Mouse (Mus musculus) cerebellum, postnatal 4 days (tissue): ENCODE results near the gene Afmid.
A peak's percentile ranks its signal among the peaks of the same experiment; 100 is the strongest.
"Not testable (repeated sequence)": the region's sequence is repeated elsewhere in the genome, so short reads cannot be mapped to it uniquely, and the experiment has no call there.

Experiments
- DNase-seq, 2 experiments: peaks; one replicate each; pipeline ENCODE4 v3.0.0; 2022; ENCODE audit warnings: low spot score in 2 of 2, mixed read lengths in 1 of 2

Afmid gene

DNA sequence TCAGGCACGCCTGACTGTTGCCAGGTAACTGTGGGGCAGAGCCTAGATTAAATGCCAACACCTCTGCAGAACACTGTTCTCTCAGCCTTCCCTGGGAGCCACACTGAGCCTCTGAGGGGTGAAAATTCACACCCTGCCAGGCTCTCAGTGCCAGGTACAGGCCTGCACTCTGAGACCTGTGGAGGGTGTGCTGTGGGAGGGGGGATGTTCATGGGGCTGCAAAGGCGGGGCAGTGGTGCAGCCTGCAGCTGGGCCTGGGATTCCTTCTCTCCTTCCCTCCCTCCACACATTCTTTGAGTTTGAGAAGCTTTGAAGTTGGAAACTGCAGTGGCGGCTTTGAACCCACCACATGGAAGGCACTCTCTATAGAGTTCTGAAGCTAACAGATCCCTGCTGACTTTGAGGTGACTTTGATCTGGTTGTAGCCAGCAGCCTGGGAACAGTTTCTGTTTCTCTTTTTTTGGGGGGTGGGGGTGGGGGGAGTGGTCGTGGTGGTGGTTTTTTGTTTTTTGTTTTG, 31.6 kb upstream of the Afmid start:
- DNase-seq: no peak

DNA sequence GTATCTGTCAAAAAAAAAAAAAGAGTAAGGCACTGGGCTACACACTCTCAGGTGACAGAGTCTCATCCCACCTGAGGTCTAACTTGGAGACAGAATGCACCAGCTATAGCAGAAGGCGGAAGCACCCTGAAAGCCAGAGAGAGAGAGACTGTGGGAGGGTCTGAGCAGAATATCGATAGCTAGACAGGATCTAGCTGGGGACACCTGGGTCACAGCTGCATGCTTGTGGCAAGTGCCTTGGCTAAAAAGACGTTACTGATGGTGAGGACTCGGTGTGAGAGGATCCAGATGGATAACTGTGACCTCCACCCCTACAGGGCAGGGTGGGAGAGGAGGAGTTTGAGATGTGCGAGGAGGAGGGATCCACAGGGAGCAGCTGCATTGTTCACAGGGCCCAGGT, 28.8 kb upstream of the Afmid start:
- DNase-seq: no peak

DNA sequence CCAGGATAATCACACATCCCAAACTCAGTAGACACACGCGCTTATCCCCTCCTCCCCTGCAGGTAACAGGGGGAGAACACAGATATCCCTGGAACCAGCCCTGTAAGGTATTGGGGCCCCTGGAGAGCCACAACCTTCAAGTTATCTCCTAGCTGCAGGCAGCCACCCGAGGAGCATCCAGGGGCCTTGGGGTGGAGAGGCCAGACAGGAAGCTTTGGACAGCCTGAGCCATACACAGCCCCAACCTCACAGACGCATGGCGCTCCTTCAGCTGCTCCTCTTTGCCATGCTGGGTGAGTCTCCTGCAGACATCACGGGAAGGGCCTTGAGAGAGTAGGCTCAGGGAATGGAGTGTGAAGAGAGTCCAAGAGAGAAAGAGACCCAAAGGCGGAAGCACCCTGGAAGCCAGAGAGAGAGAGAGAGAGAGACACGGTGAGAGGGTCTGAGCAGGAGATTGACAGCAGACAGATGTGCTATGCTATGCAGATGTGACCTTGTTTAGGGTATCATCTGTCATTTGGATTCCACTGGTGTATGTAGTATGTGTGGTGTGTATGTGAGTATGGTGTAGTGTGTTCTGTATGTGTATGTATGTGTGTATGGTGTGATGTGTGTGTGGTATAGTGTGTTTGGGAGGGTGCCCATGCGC, 28.1 kb upstream of the Afmid start, which contains the start of gene 6030468B19Rik:
TSS of gene 6030468B19Rik (plus strand) at position 150 of the 649 bp plus-strand sequence.
- no peak for DNase-seq

DNA sequence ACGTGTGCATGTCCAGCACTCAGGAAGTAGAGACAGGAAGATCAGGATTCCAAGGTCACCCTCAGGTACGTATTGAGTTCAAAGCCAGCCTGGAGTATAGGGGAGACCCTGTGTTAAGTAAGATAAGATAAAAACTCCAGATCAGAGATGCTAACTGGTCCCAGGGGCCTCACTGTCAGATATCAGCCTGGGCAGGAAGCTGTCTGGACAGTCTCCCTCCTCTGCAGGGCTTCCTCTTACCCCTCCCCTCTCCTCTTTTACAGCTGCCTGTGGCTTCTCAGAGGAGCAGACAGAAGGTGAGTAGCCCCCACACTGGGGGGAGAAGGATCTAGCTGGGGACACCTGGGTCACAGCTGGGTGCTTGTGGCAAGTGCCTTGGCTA, 27.6 kb upstream of the Afmid start:
- no peak for DNase-seq

DNA sequence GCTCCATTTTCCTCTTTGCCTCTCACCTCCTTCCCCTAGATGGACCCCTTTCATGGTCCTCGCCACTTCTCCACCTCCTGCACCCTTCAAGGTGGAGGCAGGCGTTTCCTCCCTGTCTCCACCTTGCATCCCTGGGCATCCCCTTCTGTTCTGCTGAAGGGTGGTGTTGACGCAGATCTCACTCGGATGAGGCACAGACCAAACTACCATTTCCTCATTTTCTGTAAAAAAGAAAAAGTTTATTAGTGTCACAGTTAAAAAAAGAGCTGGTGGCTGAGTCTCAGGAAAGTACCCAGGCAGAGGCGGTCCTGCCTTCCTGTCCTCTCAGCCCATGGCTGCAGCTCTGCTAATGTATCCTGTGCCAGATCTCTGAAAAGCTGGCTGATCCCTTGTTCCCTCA, 26.6 kb upstream of the Afmid start:
- DNase-seq: no peak

DNA sequence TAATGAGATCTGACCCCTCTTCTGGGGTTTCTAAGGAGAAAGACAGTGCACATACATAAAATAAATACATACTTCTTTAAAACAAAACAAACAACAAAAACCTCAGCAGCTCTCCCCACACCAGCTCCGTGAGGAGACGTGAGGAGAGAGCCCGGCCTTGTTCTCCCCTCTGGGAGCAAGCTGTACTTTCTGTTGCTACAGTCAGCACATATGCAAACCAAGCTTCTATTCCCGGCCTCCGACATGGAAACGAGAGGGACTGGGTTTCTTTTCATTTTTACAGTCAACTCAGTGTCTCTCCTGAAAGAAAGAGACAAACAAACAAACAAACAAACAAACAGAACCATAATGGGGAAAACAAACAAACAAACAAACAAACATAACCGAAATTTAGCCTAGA, 25.7 kb upstream of the Afmid start:
- no peak for DNase-seq

DNA sequence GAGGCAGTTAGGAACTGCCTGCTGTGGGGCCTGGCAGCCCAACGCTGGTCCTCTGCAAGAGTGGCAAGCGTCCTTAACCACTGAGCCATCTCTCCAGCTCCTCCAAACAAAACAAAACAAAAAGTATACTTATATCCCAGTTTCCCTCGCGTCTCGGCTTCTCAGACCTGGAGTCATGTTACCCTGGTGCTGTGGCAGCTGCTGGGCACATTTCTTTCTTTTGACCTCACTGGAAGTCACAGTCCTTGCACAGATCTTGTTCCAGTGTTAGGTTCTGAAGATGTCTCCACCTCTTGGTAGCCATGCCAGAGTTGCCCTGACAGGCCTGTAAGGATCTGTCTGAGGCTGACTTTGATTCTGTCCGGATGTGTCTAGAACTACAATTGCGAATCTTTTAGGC, 24.1 kb upstream of the Afmid start:
- DNase-seq: no peak

DNA sequence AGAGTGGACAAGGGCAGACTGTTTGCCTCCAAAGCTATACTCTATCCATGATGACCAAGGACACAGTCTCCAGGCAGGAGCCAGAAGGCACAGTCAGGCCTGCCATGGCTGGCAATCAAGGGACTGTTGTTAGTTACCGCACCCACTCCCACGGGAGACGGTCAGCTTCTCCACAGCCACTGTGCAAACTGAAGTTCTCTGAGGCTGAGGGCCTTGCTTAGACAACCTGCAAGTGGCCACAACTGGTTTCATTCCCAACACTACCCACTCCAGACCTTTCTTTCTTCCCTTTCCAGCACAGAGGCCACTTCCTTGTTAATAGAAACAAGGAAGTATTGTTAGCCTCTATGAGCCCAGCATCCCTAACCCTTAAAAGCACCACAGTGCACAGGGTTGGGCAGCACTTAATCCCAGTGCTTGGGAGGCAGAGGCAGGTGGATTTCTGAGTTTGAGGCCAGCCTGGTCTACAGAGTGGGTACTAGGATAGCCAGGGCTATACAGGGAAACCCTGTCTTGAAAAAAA, 22.5 kb upstream of the Afmid start:
- DNase-seq: no peak

DNA sequence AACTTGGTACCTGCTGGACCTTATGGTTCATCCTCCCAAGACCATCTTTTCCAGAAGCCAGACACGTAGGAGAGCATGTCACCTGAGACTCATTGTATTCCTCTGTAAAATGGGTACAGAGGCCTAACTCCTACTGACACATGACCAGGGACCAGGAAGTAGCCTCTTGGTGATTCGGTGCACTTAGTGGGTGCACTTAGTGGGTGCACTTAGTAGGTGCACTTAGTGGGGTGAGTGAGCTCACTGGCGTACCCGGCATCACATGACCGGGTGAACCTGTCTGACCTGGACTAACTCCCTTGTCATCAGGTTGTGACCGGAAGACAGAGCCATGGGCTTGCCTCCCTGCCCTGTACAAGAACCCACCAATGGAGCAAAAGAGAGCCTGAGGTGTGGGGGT, 18.9 kb upstream of the Afmid start:
- DNase-seq: no peak

DNA sequence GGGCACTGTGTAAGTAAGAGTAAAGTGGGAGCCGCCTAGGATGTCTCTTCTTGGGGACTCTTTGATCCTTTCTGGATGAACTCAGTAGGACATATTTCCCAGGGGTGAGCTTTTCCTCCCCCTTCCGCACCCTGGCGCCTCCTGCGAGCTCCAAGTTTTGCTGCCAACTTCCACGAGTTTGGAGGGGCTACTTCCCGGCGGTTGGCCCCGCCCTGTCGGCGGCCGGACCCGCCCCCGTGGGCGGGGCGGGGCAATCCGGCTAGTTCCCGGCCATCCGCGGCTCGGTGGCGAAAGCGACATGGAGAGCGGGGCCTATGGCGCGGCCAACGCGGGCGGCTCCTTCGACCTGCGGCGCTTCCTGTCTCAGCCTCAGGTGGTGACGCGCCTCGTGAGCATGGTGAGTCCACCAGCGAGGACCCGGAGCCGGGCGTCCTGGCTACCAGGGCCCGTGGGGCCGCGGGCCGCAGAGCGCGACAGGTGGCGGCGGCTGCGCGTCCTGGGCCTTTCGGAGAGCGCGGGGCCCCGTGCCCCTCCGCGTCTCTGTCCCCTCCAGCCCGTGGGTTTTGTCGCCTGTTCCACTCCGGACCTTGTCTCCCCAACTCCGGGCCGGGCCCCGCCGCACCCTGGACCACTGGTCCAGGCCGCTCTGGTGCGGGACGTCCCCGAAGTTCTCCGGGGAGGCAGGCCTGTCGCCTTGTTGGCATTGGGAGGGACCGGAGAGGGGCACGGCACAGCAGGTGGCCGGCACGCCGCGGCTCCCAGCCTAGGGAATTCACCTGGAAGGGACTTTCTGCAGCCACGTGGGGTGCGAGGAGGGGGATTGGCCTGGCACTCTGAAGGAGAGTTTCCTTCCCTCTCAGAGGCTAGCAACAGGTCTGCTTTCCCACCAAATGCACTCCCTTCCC, 16.1 kb upstream of the Afmid start, which contains the start of the genes Gm20708 and Syngr2:
TSS of gene Gm20708 (plus strand) at position 262 of the 905 bp plus-strand sequence.
TSS of gene Syngr2 (plus strand) at position 262 of the 905 bp plus-strand sequence.
- peak in 1 of 2 experiments; percentile 57 for DNase-seq

DNA sequence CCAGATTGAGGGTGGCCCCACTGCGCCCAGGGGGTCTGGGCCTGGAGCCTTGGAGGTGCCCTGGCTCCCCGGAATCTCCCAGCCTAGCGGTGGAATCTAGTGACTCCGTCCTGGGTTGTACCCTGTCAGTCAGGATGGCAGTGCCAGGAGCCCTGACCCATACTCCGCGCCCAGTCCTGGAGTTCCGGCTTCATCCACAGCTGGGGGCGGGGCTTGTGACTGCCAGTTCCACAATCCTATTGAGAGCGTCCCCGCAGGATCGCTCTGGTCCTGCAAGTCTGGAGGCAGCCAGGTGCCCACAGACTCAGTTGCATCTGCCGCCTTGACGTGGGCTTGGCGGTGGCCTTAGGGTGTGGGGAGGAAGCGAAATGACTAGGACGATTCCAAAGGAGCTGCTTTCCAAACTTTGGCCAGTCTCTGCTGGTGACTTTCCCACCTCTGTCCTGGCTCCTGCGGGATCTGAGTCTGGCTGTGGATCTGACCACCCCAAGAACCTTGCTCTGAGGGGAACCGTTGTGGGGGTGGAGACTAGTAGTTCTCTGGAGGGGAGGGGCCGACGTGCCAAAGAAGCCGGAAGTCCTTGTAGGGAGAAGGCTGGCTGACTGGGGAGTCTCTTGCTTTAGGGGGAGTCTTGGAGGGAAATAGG, 15.2 kb upstream of the Afmid start:
- peak; percentile 59 to 70 for DNase-seq

DNA sequence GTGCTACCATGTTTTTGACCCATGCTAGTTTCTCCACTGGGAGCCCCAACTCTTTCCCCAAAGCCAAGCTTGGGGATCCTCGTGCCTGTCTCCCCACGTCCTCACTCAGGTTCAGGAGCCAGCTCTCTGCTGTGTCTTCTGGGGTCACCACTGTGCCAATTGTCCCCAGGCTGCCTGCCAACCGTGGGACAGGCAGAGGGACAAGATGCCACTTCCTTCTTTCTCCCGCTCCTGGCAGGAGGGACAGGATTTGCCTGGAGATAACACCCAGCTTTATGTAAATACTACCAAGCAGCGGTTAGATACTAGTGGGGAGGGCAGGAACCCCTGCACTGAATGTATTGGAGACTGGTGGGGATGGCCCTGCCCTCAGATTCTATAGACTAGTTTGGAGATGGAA, 11.9 kb upstream of the Afmid start:
- no peak for DNase-seq

DNA sequence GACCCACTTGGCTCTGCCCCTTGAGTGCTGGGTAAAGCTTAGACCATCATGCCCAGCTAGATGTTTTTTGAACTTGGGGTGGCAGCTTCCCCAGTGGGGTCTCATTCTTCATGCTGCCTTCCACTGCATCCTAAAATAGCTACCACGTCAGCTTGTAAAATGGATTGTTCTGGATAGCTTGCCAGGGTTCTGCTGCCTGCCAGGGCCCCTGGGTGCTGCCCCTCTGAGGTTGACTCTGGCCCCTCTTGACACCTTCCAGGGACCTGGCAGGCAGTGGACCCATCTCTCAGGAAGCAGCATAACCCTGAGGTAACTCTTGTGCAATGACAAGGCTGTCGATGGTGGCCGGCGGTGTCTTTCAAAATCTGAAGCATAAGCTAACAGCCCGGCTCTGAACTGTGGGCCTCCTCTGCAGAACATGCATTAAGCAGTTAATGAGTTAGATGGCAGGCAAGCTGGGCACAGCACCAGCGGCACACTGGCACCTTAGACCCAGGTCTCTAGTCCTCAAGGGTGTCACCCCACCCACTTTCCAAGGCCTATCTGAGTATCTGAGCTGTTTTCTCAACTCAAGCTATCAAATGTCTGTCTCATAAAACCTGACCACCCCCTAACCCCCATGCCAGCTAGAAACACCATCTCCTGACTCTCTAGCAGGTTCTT, 10.9 kb upstream of the Afmid start:
- DNase-seq: no peak

DNA sequence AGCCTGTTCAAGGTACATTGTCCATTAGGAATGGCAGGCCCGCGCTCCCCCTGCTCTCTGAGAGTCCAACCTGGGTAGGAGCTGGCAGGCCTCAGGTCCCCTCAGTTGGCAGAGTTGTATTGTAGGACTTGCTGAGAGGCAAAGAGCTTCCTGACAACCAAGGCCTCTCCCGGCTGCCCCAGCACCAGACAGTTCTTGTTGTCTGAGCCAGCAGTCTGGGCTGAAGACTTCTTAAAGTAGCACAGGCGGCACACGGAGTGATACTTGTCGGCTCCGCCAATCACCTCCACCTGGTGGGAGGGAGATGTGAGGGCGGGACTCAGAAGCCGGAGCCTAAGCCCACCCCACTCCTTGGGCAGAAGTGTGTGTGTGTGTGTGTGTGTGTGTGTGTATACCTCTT, 9.9 kb upstream of the Afmid start:
- DNase-seq: not testable (repeated sequence)

DNA sequence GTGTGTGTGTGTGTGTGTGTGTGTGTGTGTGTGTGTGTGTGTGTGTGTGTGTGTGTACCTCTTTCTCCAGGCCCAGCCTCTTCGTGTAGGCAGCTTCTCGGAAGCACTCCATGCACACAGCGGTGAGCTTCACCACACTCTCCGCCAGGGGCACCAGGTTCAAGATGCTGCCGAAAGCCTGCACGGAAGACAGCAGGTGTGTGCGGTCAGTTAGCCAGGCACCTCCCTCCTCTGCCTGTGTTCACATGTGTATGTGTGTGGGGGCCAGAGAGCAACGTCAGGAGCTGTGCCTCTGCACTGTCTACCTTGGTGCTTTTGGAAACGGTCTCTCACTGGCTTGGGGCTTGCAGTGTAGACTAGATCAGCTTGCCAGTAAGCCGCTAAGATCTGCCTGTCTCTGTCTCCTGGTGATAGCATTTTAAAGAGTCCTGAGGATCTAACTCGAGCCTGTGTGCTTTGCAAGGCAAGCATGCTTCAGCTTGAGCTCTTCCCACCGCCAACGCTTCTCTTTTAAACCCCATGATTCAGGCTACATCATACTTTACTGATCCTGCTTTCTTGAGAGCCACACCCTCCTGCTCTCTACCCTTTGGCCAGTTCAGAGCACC, 9.2 kb upstream of the Afmid start:
- no peak for DNase-seq

DNA sequence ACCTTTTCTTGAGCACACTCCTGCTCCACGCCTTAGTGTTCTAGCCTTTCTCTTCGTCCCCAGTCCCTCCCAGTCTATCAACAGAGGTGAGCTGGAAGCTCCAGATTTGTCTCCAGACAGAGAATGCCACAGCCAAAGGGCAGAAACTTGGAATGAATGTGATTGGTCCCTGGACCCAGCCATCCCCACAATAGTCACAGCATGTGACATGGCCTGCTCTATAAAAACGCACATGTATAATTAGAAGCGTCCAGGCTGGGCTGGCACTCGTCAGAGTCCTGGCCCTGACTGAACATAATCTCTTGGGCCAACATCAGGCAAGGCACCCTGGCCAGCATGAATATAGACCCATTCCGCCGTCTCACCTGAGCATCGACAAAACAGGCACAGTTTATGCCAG, 6.6 kb upstream of the Afmid start:
- DNase-seq: no peak

DNA sequence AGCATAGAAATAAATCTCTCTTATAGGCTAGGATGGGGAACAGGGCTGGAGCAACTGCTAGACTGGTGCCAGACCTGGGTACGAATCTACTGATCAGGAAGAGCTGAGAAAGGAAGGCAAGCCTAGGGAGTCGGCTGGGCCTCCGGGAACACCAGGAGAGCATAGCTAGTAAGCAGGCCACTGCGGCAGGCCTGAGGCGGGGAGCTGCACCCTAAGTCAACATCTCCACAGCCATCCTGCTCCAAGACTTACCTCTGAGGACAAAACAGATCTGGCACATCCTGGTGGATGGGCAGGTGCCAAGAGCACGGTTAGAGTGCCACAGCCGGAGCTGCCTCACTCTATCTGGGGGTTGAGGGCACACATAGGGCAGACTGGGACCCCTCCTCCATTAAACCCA, 5.6 kb upstream of the Afmid start:
- DNase-seq: no peak

DNA sequence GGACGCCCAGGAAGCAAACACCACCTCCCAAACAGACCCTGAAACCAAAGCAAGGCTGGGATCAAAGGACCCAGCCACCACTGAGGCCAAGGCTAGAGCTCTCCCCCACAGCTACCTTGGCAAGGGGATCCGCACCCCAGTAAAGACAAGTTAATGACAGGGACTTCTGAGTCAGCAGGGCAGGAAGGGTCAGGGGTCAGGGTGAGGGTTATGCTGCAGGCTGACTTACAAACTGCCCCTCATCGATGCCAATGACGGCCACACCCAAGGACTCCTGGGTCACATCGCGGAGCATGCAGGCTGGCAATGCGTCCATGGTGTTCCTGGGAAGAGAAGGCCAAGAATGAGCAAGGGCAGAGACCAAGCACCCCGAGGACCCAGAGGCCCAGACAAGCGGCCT, 3.9 kb upstream of the Afmid start:
- DNase-seq: no peak

DNA sequence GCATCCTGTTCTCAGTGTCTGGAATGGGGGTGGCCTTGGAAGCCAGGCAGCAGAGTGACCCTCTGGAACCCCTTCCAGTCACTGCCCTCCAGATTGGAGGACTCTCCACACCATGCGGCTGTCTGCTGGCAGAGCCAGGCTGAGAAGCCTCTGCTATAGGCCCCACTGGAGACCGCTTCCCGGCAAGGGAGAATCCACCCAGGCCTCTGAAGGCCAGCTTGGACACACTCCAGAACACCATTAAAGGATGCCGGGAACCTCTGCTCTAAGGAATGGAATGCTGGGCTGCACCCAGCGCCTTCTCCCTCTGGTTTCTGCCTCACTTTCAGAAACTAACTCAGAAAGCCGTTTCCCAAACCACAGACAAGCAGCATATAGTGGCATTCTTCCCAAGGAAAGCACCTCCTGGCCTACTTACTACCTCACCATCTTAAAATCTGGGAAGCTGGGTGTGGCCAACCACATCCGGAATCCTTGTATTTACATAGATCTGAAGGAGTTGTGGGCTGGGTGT, 2.9 kb upstream of the Afmid start:
- no peak for DNase-seq

DNA sequence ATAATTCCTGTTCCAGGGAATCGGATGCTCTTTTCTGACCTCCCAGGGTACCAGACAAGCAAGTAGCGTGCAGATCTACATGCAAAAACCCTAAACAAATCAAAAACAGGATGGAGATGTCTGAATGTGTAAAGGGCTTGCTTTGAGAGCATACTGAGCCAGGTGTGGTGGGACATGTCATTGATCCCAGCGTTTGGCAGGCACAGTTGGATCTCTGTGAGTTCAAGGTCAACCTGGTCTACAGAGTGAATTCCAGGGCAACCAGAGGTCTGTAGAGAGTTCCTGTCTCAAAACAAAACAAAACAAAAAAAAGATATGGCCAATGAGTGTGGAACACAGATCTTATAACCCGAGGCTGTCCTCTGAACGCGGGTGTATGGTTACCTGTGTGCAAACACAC, 2.3 kb upstream of the Afmid start:
- no peak for DNase-seq
